Mouse (Mus musculus) mouse embryonic stem cell (cell line): ENCODE data around the gene Zbtb17.

ENCODE experiments used
- in situ Hi-C, 2 experiments: fragments of 300-500 bp; cut with MboI; formaldehyde crosslinking; loops; 1 replicate in 1 of 2; 3 replicates in 1 of 2; pipeline ENCODE4 v1.14.3; 2019 to 2020; ENCODE audit warnings: low sequenced_read_pairs in 2 of 2, low pct_unique_long_range_greater_than_20kb in 1 of 2, mixed read lengths in 1 of 2; ENCODE audit not compliant: unreplicated experiment in 1 of 2

The Zbtb17 gene

GRCm38 (mm10) chr4:141444451-141445327, at the start of gene Zbtb17:
TSS of gene Zbtb17 (plus strand) at chr4:141444654.
- in situ Hi-C loops: no loop called here

- in situ Hi-C loops: loop anchor here in 1 of 2 experiments (5.0 kb wide), 1 partner anchor 88 kb away; no protein-coding TSS in a partner anchor
These were observed 49.7 kb upstream of the Zbtb17 start for GRCm38 (mm10) chr4:141394751-141395150.

GRCm38 (mm10) chr4:141397861-141398260, 46.6 kb upstream of the Zbtb17 start:
- in situ Hi-C loops: no loop called here

GRCm38 (mm10) chr4:141398545-141398944, 45.9 kb upstream of the Zbtb17 start, which contains the start of gene Clcnka:
TSS of gene Clcnka (minus strand) at chr4:141398724.
- in situ Hi-C loops: no loop called here

GRCm38 (mm10) chr4:141400171-141400570, 44.3 kb upstream of the Zbtb17 start:
- in situ Hi-C loops: loop anchor here (10.0 kb wide), 2 partner anchors 65 to 195 kb away; no protein-coding TSS in a partner anchor

GRCm38 (mm10) chr4:141404518-141405313, 39.7 kb upstream of the Zbtb17 start:
- in situ Hi-C loops: loop anchor here (5.0 to 10.0 kb wide), 3 partner anchors 60 to 190 kb away; no protein-coding TSS in a partner anchor

- in situ Hi-C loops: loop anchor here (5.0 to 10.0 kb wide), 3 partner anchors 60 to 190 kb away; no protein-coding TSS in a partner anchor
These were observed 39.2 kb upstream of the Zbtb17 start for GRCm38 (mm10) chr4:141405314-141405622.

GRCm38 (mm10) chr4:141406516-141407299, 37.7 kb upstream of the Zbtb17 start:
- in situ Hi-C loops: loop anchor here (5.0 to 10.0 kb wide), 3 partner anchors 58 to 188 kb away; no protein-coding TSS in a partner anchor

- in situ Hi-C loops: loop anchor here (5.0 to 10.0 kb wide), 3 partner anchors 56 to 186 kb away; no protein-coding TSS in a partner anchor
These were observed 35.9 kb upstream of the Zbtb17 start for GRCm38 (mm10) chr4:141408577-141408976.

GRCm38 (mm10) chr4:141411430-141411992, 32.9 kb upstream of the Zbtb17 start:
- in situ Hi-C loops: no loop called here

- in situ Hi-C loops: no loop called here
These were observed 28.5 kb upstream of the Zbtb17 start, which contains the start of gene Clcnkb for GRCm38 (mm10) chr4:141415924-141416323. TSS of gene Clcnkb (minus strand) at chr4:141416014.

- in situ Hi-C loops: no loop called here
These were observed 24.9 kb upstream of the Zbtb17 start for GRCm38 (mm10) chr4:141419398-141420191.

- in situ Hi-C loops: no loop called here
These were observed 24.1 kb upstream of the Zbtb17 start, which contains the start of gene Hspb7 for GRCm38 (mm10) chr4:141420192-141420829. TSS of gene Hspb7 (plus strand) at chr4:141420779.

GRCm38 (mm10) chr4:141420886-141421285, 23.6 kb upstream of the Zbtb17 start:
- in situ Hi-C loops: no loop called here

- in situ Hi-C loops: no loop called here
These were observed 23.0 kb upstream of the Zbtb17 start for GRCm38 (mm10) chr4:141421423-141421822.

- in situ Hi-C loops: no loop called here
These were observed 21.6 kb upstream of the Zbtb17 start for GRCm38 (mm10) chr4:141422841-141423240.

GRCm38 (mm10) chr4:141423288-141423687, 21.2 kb upstream of the Zbtb17 start:
- in situ Hi-C loops: no loop called here
